Mouse (Mus musculus): ENCODE measurements around the gene Zbtb4. TPM values are rescaled to one million over a fixed set of nuclear protein-coding genes. Genes with fewer than 3 reads are reported as not detected.

The Zbtb4 gene
- total RNA-seq, 2 experiments from 2014 or later: 57.7 to 63.8 TPM

Other genes with a start within 250 kb of the Zbtb4 start
- gene Dnah2, start 216.8 kb upstream of the Zbtb4 start, total RNA-seq (2021): under 1 TPM; 0.10 to 0.30 TPM
- gene Efnb3, start 205.7 kb upstream of the Zbtb4 start, total RNA-seq (2021): 1 to 10 TPM in 1 of 2 experiments, under 1 TPM in 1; 0.66 to 1.1 TPM
- 1 to 10 TPM; 9.2 to 9.7 TPM for gene Wrap53, start 185.7 kb upstream of the Zbtb4 start, total RNA-seq (2021)
- gene Trp53, start 185.6 kb upstream of the Zbtb4 start, total RNA-seq (2021): 10 to 100 TPM; 63.3 to 64.7 TPM
- gene Atp1b2, start 160.0 kb upstream of the Zbtb4 start, total RNA-seq (2021): 10 to 100 TPM; 28.5 to 45.4 TPM
- not detected for gene Shbg, start 148.0 kb upstream of the Zbtb4 start, total RNA-seq (2021)
- 10 to 100 TPM in 1 of 2 experiments, 1 to 10 TPM in 1; 5.7 to 11.3 TPM for gene Sat2, start 143.9 kb upstream of the Zbtb4 start, total RNA-seq (2021)
- gene Fxr2, start 132.9 kb upstream of the Zbtb4 start, total RNA-seq (2021): 10 to 100 TPM; 80.5 to 88.4 TPM
- not detected for gene Sox15, start 110.6 kb upstream of the Zbtb4 start, total RNA-seq (2021)
- gene Mpdu1, start 103.3 kb upstream of the Zbtb4 start, total RNA-seq (2021): 100 to 1,000 TPM in 1 of 2 experiments, 10 to 100 TPM in 1; 91.4 to 126 TPM
- 10 to 100 TPM; 20.1 to 28.6 TPM for gene Cd68, start 99.8 kb upstream of the Zbtb4 start, total RNA-seq (2021)
- gene Eif4a1, start 93.5 kb upstream of the Zbtb4 start, total RNA-seq (2021): 100 to 1,000 TPM; 678 to 712 TPM
- gene Senp3, start 83.8 kb upstream of the Zbtb4 start, total RNA-seq (2021): 10 to 100 TPM; 70.6 to 80.4 TPM
- 1 to 10 TPM; 1.7 to 2.5 TPM for gene Tnfsf13, start 80.1 kb upstream of the Zbtb4 start, total RNA-seq (2021)
- gene Tnfsf12, start 70.1 kb upstream of the Zbtb4 start, total RNA-seq (2021): 10 to 100 TPM; 21.5 to 22.9 TPM
- gene Tnfsfm13, start 69.8 kb upstream of the Zbtb4 start, total RNA-seq (2021): 1 to 10 TPM; 4.0 to 4.9 TPM
- gene Polr2a, start 7.3 kb upstream of the Zbtb4 start, total RNA-seq (2021): 10 to 100 TPM; 86.4 to 90.3 TPM
- gene Slc35g3, start 3.9 kb upstream of the Zbtb4 start, total RNA-seq (2021): not detected
- gene Chrnb1, start 30.0 kb downstream of the Zbtb4 start, total RNA-seq (2021): 1 to 10 TPM; 1.1 to 1.8 TPM
- 1 to 10 TPM; 3.9 to 8.6 TPM for gene Fgf11, start 35.9 kb downstream of the Zbtb4 start, total RNA-seq (2021)
- gene Tmem102, start 39.7 kb downstream of the Zbtb4 start, total RNA-seq (2021): under 1 TPM; 0.17 to 0.26 TPM
- gene Gm39566, start 49.4 kb downstream of the Zbtb4 start, total RNA-seq (2021): not detected
- not detected for gene Spem2, start 52.6 kb downstream of the Zbtb4 start, total RNA-seq (2021)
- gene Spem1, start 56.3 kb downstream of the Zbtb4 start, total RNA-seq (2021): not detected
- gene Nlgn2, start 71.9 kb downstream of the Zbtb4 start, total RNA-seq (2021): 10 to 100 TPM; 14.4 to 22.3 TPM
- 100 to 1,000 TPM; 144 to 166 TPM for gene Tmem256, start 72.6 kb downstream of the Zbtb4 start, total RNA-seq (2021)
- gene Plscr3, start 80.5 kb downstream of the Zbtb4 start, total RNA-seq (2021): 10 to 100 TPM; 49.3 to 50.4 TPM
- gene Tnk1, start 92.8 kb downstream of the Zbtb4 start, total RNA-seq (2021): not detected
- not detected for gene Tmem95, start 112.1 kb downstream of the Zbtb4 start, total RNA-seq (2021)
- gene Kctd11, start 115.5 kb downstream of the Zbtb4 start, total RNA-seq (2021): 1 to 10 TPM; 4.2 to 5.4 TPM
- gene Acap1, start 129.6 kb downstream of the Zbtb4 start, total RNA-seq (2021): under 1 TPM; 0.23 to 0.89 TPM
- gene 2810408A11Rik, start 135.1 kb downstream of the Zbtb4 start, total RNA-seq (2021): 1 to 10 TPM in 1 of 2 experiments, under 1 TPM in 1; 0.46 to 1.4 TPM
- gene Neurl4, start 135.2 kb downstream of the Zbtb4 start, total RNA-seq (2021): 10 to 100 TPM; 42.5 to 47.5 TPM
- gene Gps2, start 148.0 kb downstream of the Zbtb4 start, total RNA-seq (2021): 10 to 100 TPM; 47.1 to 47.6 TPM
- gene Eif5a, start 156.0 kb downstream of the Zbtb4 start, total RNA-seq (2021): 100 to 1,000 TPM; 619 to 640 TPM
- gene Ybx2, start 169.9 kb downstream of the Zbtb4 start, total RNA-seq (2021): 10 to 100 TPM; 11.5 to 11.8 TPM
- 10 to 100 TPM; 60.2 to 90.0 TPM for gene Slc2a4, start 182.3 kb downstream of the Zbtb4 start, total RNA-seq (2021)
- gene Cldn7, start 198.9 kb downstream of the Zbtb4 start, total RNA-seq (2021): 1 to 10 TPM in 1 of 2 experiments, not detected in 1; 1.2 TPM
- gene Ctdnep1, start 215.2 kb downstream of the Zbtb4 start, total RNA-seq (2021): 100 to 1,000 TPM; 112 to 132 TPM
- 10 to 100 TPM; 66.4 to 80.3 TPM for gene Elp5, start 216.6 kb downstream of the Zbtb4 start, total RNA-seq (2021)
- gene Gabarap, start 225.2 kb downstream of the Zbtb4 start, total RNA-seq (2021): 100 to 1,000 TPM; 421 to 450 TPM
- 10 to 100 TPM; 54.6 to 57.1 TPM for gene Phf23, start 229.9 kb downstream of the Zbtb4 start, total RNA-seq (2021)
- 10 to 100 TPM; 15.6 to 17.4 TPM for gene Dvl2, start 234.7 kb downstream of the Zbtb4 start, total RNA-seq (2021)
- 100 to 1,000 TPM; 543 to 557 TPM for gene Acadvl, start 249.5 kb downstream of the Zbtb4 start, total RNA-seq (2021)